Mouse (Mus musculus) lung, embryonic 14.5 days (tissue): ENCODE data around the gene Gbf1. TPM values are rescaled to one million over a fixed set of nuclear protein-coding genes. Genes with fewer than 3 reads are reported as not detected.
A peak's percentile ranks its signal among the peaks of the same experiment; 100 is the strongest.

Experiments used
- ATAC-seq: fragments of 200-750 bp; cut with Nextera tagmentation; 2 replicates; pipeline ENCODE4 v1.8.0; 2017; ENCODE audit warnings: mild to moderate bottlenecking, moderate TSS enrichment, moderate library complexity; ENCODE audit not compliant: insufficient read depth
- DNase-seq: peaks from one replicate; pipeline ENCODE4 v3.0.0-alpha.2; 2015
- H3K27ac ChIP-seq: fragments of 300-500 bp; sonication (generic); 2 replicates; pipeline ENCODE4 v1.5.1; 2014; ENCODE audit warnings: low read depth, mild to moderate bottlenecking, moderate library complexity
- H3K27me3 ChIP-seq: fragments of 300-500 bp; sonication (generic); 2 replicates; pipeline ENCODE4 v1.6.1; 2014; ENCODE audit warnings: low read length, control low read depth; ENCODE audit not compliant: insufficient read depth
- H3K36me3 ChIP-seq: fragments of 300-500 bp; sonication (generic); 2 replicates; pipeline ENCODE4 v1.6.1; 2014; ENCODE audit warnings: control low read depth; ENCODE audit not compliant: insufficient read depth
- H3K4me1 ChIP-seq: fragments of 300-500 bp; sonication (generic); 2 replicates; pipeline ENCODE4 v1.6.1; 2014; ENCODE audit warnings: antibody characterized with exemption, control low read depth; ENCODE audit not compliant: insufficient read depth
- H3K4me2 ChIP-seq: fragments of 300-500 bp; sonication (generic); 2 replicates; pipeline ENCODE4 v1.6.1; 2014; ENCODE audit warnings: mild to moderate bottlenecking
- H3K4me3 ChIP-seq: fragments of 300-500 bp; sonication (generic); 2 replicates; pipeline ENCODE4 v1.5.1; 2014; ENCODE audit warnings: low read depth, low read length
- H3K9ac ChIP-seq: fragments of 300-500 bp; sonication (generic); 2 replicates; pipeline ENCODE4 v1.6.1; 2014
- H3K9me3 ChIP-seq: fragments of 300-500 bp; sonication (generic); 2 replicates; pipeline ENCODE4 v1.6.1; 2016; ENCODE audit warnings: low read depth, low read length, control low read depth
- CTCF ChIP-seq: IDR thresholded peaks from 2 replicates; pipeline ENCODE4 v1.5.1; 2016; ENCODE audit warnings: antibody characterized with exemption, low read depth
- WGBS: fragments of 180-500 bp; shearing (Covaris S2); extraction: QIAGEN DNeasy Blood & Tissue Kit; methylation state at CpG from one replicate; pipeline ENCODE4 v1.1.7; 2014; 5-methylcytosine and 5-hydroxymethylcytosine counted together
- polyA plus RNA-seq: library from polyadenylated mRNA; unstranded; fragments of >200 nt; fragmentation: Nextera tagmentation; extraction: Ambion mirVana; gene quantifications from 2 replicates; pipeline ENCODE4 v1.2.1, GENCODE M21; 2014

Gene Gbf1
- polyA plus RNA-seq, 1 experiment from 2014 or later: 66.4 TPM

- peaks cover 17% of the 10 kb centered on the region for H3K27me3 ChIP-seq
- WGBS: 74% methylated on average over 21 of the region's 21 CpGs
- no peak for DNase-seq
Observed at GRCm38 (mm10) chr19:46309651-46310305, 157.5 kb downstream of the Gbf1 start.

GRCm38 (mm10) chr19:46310312-46310865, 158.1 kb downstream of the Gbf1 start:
- WGBS: 85% methylated on average over 12 of the region's 12 CpGs
- ATAC-seq (no peak), DNase-seq (no peak)
- no peak for TF ChIP-seq CTCF
- Histone ChIP-seq H3K9me3 (no peaks in the 10 kb centered on the region), H3K9ac (no peak overlapping the region), H3K36me3 (peaks cover 15% of the 10 kb centered on the region; the same call in 1 of the 2 replicates), H3K27ac (no peak overlapping the region), H3K4me2 (no peak overlapping the region), H3K27me3 (peaks cover 22% of the 10 kb centered on the region), H3K4me3 (no peak overlapping the region), H3K4me1 (0 out of 2 replicates have a peak, but pooled peaks cover 3% of the 10 kb centered on the region)

More at GRCm38 (mm10) chr19:46309651-46310305, 157.5 kb downstream of the Gbf1 start:
- H3K4me2 ChIP-seq: no peak overlapping the region
- H3K9ac ChIP-seq: no peak overlapping the region
- no peak for TF ChIP-seq CTCF
- no peak overlapping the region for H3K27ac ChIP-seq
- peaks cover 15% of the 10 kb centered on the region; the same call in 1 of the 2 replicates for H3K36me3 ChIP-seq
- 0 out of 2 replicates have a peak, but pooled peaks cover 3% of the 10 kb centered on the region for H3K4me1 ChIP-seq
- ATAC-seq: no peak
- no peaks in the 10 kb centered on the region for H3K9me3 ChIP-seq
- H3K4me3 ChIP-seq: no peak overlapping the region

GRCm38 (mm10) chr19:46311341-46311740, 159.0 kb downstream of the Gbf1 start:
- H3K27me3 ChIP-seq: peaks cover 28% of the 10 kb centered on the region
- no peak for TF ChIP-seq CTCF
- no peak for DNase-seq
- WGBS: 85% methylated on average over 9 of the region's 9 CpGs
- H3K9ac ChIP-seq: no peak overlapping the region
- no peaks in the 10 kb centered on the region for H3K4me1 ChIP-seq
- no peak overlapping the region for H3K27ac ChIP-seq
- peaks cover 15% of the 10 kb centered on the region; the same call in 1 of the 2 replicates for H3K36me3 ChIP-seq
- H3K4me2 ChIP-seq: no peak overlapping the region
- ATAC-seq: no peak
- no peak overlapping the region for H3K4me3 ChIP-seq
- no peaks in the 10 kb centered on the region for H3K9me3 ChIP-seq

- 88% methylated on average over 21 of the region's 21 CpGs for WGBS
- no peaks in the 10 kb centered on the region for H3K9me3 ChIP-seq
- no peak overlapping the region for H3K4me3 ChIP-seq
- H3K36me3 ChIP-seq: peaks cover 15% of the 10 kb centered on the region; the same call in 1 of the 2 replicates
- H3K9ac ChIP-seq: no peak overlapping the region
- H3K4me2 ChIP-seq: no peak overlapping the region
- DNase-seq: no peak
- peaks cover 40% of the 10 kb centered on the region for H3K27me3 ChIP-seq
- no peaks in the 10 kb centered on the region for H3K4me1 ChIP-seq
- ATAC-seq: no peak
- H3K27ac ChIP-seq: no peak overlapping the region
- no peak for TF ChIP-seq CTCF
Observed at GRCm38 (mm10) chr19:46312566-46312965, 160.3 kb downstream of the Gbf1 start.

- no peak for DNase-seq
- H3K27ac ChIP-seq: no peak overlapping the region
- peaks cover 15% of the 10 kb centered on the region; the same call in 1 of the 2 replicates for H3K36me3 ChIP-seq
- no peak overlapping the region for H3K9ac ChIP-seq
- TF ChIP-seq CTCF: no peak
- ATAC-seq: no peak
- no peak overlapping the region for H3K4me3 ChIP-seq
- H3K27me3 ChIP-seq: peaks cover 44% of the 10 kb centered on the region
- WGBS: 86% methylated on average over 9 of the region's 9 CpGs
- no peaks in the 10 kb centered on the region for H3K9me3 ChIP-seq
- no peak overlapping the region for H3K4me2 ChIP-seq
- H3K4me1 ChIP-seq: no peaks in the 10 kb centered on the region
Observed at GRCm38 (mm10) chr19:46313116-46313515, 160.8 kb downstream of the Gbf1 start.

GRCm38 (mm10) chr19:46313591-46313990, 161.3 kb downstream of the Gbf1 start:
- no peak overlapping the region for H3K4me3 ChIP-seq
- no peak for TF ChIP-seq CTCF
- 65% methylated on average over 6 of the region's 6 CpGs for WGBS
- H3K36me3 ChIP-seq: peaks cover 15% of the 10 kb centered on the region; the same call in 1 of the 2 replicates
- DNase-seq (no peak), ATAC-seq (no peak)
- no peaks in the 10 kb centered on the region for H3K4me1 ChIP-seq
- no peak overlapping the region for H3K27ac ChIP-seq
- H3K9ac ChIP-seq: no peak overlapping the region
- H3K9me3 ChIP-seq: no peaks in the 10 kb centered on the region
- no peak overlapping the region for H3K4me2 ChIP-seq
- peaks cover 48% of the 10 kb centered on the region for H3K27me3 ChIP-seq

- H3K27ac ChIP-seq: no peak overlapping the region
- 12% methylated on average over 18 of the region's 18 CpGs for WGBS
- no peaks in the 10 kb centered on the region for H3K4me1 ChIP-seq
- H3K4me3 ChIP-seq: no peak overlapping the region
- TF ChIP-seq CTCF: no peak
- no peak for ATAC-seq
- no peaks in the 10 kb centered on the region for H3K9me3 ChIP-seq
- no peak for DNase-seq
- peaks cover 15% of the 10 kb centered on the region; the same call in 1 of the 2 replicates for H3K36me3 ChIP-seq
- peak overlapping the region; percentile 31; the same call in 1 of the 2 replicates for H3K4me2 ChIP-seq
- no peak overlapping the region for H3K9ac ChIP-seq
- H3K27me3 ChIP-seq: peaks cover 54% of the 10 kb centered on the region
Observed at GRCm38 (mm10) chr19:46314151-46314601, 161.9 kb downstream of the Gbf1 start.
